Mouse (Mus musculus) cerebellum, postnatal 25 days (tissue): Measurements from ENCODE around the gene Eef1g.
A peak's percentile ranks its signal among the peaks of the same experiment; 100 is the strongest.

ENCODE experiments used
- DNase-seq, 2 experiments: peaks; one replicate each; pipeline ENCODE4 v3.0.0; 2021; ENCODE audit warnings: mixed read lengths in 2 of 2

The Eef1g gene

DNA sequence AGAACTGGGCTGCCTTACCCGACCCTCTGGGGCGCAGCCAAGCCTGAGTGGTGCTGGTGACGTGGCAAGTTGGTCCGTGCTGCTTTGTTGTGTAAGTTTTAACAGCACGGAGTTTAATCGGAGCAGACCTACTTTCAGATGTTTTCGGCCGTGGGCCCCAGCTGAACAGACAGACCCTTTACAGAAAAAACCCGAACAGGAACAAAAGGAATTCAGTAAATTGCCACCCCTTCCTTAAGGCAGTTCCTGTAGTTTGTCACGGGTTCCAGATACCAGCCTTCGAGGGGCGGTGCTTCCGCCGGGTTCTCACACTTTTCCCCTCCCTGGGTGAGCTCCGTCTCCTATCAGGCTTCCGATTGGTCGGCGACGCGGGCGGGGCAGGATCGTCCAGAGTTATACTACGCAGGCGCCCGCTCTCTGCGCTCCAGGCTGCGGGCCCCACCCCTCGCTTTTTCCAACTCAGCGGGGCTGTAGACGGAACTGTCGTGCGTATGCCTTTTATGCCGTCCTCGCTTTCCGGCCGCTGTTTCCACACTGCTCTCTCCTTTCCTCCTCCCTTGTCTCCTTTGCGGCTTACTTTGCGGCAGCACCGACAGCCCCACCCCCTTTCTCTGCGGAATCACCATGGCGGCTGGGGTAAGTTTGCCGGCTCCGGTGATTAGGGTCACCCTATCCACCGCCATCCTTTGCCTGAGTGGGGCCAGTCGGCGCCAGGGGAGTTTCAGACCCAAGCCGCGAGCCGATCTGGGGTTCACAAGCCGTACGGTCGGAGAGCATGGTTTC, at the start of gene Eef1g:
Gene Eef1g (plus strand): TSS at position 452 of the 783 bp plus-strand sequence.
- peak; percentile 97 to 99 for DNase-seq

DNA sequence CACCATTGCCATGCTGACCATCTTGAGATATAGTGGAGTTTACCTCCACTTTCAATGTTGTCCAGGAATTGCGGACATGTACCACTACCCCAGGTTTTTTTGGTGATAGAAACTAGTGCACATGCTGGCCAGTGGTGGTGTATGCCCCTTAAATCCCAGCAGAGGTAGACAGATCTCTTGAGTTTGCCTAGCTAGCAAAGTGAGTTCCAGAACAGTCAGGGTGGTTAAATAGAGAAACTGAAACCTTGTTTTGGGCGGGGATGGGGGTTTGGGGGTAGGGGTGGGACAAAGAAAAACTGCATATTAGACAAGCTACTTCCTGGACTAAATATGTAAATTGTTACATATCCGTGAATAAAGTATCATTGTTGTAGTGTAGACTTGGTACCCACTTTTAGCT, 47.8 kb upstream of the Eef1g start:
- no peak for DNase-seq

DNA sequence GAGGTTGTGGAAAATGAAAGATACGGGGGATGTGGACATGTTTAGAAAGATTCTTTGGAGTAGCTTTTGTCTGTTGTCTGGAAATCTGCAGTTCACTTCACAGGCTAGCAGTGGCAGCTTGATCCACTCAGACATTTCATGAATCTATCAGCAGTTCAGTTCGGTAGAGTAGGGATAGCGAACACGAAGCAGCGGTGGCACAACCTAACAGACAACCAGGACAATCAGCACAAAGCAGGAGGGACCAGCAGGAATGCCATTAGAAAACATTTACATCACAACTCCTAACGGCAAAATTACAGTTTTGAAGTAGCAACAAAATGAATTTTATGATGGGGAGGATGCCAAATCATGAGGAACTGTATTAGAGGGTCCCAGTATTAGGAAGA, 47.2 kb upstream of the Eef1g start:
- no peak for DNase-seq

DNA sequence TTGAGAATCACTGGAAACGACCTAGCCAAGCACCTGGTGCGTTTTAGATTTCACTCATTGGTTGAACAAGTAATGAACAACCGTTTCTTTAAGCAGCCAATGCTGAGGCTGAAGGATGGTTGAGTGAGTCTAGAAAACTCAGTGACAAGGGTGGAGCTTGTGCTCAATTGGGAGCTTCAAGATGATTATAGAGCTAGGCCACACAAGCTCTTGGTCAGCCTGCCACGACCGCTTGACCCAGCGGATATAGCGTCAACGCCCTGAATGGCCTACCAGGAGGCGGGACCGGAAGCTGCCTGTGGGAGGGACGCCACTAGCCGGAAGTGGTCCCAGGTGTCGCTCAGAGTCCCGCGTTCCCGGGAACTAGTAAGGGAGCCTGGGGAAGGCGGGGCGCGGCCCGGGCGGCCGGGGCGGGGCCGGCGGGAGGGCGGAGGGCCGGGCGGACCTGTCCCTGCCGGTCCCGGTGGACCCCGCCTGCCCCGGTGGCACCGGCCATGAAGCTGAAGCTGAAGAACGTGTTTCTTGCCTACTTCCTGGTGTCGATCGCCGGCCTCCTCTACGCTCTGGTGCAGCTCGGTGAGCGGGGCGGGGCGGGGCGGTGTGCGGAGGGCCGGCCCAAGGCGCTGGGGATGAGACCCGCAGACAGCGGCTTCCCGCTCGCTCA, 46.6 kb upstream of the Eef1g start, which contains the start of gene B3gat3:
Gene B3gat3 (plus strand): TSS at position 302 of the 664 bp plus-strand sequence.
- DNase-seq = peak; percentile 97

DNA sequence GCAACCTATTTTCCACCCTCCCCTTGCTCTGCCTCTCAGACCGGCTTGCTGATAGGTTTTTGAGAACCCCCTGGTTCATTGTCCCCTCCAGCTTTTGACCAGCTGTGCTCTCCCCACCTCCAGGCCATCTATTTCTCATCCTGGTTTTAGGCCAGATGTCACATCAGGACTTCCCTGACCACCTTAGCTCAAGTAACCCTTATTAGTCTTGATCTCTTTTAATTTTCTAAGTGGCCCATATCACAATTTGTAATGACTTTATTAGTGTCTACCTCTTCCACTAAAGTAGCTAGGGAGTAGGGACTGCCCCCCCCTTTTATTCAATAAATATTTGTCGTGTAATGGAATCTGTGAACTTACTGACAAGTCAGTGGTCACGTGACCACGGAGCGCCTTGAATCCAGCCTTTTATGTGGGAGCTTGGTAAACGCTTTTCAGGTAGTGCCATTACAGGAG, 46.0 kb upstream of the Eef1g start:
- peak in 1 of 2 experiments; percentile 50 for DNase-seq

DNA sequence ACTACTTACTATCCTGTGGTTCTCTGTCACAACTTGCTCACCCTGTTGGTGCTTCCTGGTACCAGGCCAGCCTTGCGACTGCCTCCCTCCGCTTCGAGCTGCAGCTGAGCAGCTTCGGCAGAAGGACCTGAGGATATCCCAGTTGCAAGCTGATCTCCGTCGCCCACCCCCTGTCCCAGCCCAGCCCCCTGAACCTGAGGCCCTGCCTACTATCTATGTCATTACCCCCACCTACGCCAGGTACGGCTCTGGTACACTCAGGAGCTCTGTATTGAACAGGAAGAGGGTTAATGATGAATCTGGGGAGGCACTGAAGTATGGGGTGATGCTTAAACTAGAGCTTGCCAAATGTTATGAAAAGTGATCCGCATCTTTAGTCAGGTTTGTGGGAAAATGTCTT, 45.1 kb upstream of the Eef1g start:
- no peak for DNase-seq

DNA sequence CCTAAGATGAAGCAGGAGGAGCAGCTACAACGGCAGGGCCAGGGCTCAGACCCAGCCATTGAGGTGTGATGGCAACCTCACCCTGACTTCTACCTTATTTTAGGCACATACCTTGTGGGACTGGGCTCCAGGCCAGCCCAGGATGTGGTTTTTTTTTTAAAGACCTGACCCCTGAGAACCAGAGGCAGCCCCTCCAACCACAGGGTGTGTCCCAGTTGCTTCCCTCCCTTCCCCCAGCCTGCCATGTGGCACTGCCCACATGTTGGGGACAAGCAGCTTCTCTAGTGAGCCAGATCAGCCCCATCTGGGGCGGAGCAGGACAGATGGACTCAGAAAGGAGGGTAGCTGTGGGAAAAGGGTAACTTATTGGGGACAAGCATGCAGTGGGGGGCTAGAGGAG, 40.1 kb upstream of the Eef1g start:
- no peak for DNase-seq

DNA sequence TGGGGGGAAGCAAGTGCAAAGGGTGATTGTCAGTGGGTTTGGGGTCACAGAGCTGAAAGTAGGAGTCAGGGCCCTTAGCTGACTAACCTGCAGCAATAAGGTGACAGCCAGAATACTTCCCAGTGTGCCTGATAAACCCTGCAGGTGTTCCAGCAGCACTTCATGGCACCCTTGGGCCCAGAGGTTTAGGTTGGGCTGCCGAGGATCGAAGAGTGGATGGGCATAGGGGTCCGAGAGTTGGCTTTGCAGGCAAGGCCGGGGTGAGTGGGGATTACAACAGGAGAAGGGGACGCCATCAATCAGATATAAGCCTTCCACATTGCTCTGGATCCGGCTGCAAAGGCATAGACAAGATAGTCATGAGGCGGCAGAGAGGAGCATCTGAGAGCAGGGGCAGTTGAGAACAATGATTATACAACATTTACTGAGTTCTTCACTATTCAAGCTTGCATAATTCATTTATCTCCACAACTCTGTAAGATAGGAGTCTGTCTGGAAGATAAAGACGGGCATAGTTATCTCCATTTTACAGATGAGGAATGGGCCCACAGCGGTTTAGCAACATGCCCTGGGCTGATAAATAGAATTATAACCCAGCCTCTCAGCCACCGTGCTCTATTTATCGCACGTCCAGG, 38.8 kb upstream of the Eef1g start:
- no peak for DNase-seq

DNA sequence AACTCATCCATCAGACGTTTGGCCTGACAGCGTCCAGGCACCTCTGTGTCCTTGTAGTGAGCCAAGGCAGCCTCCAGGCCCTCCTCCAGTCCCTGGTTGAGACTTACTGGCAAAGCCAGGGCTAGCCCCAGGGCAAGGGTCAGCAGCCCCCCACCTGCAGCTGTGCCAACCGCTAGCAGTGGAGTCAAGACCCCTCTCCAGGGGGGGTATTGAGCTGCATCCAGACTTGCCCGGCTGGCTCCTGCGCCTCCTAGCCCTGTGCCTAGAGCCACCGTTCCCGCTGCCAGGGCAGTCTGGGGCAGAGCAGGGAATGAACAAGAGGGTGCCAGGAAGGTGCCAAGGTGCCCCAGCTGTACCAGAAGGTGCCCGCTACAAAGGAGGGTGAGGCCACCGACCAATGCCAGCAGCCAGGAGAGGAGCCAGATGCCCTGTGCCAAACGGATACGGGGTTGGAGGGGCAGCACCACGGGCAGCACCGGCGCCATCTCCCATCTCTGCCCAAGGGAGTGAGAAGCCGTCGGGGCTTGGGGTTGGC, 38.1 kb upstream of the Eef1g start:
- DNase-seq = peak in 1 of 2 experiments; percentile 65

DNA sequence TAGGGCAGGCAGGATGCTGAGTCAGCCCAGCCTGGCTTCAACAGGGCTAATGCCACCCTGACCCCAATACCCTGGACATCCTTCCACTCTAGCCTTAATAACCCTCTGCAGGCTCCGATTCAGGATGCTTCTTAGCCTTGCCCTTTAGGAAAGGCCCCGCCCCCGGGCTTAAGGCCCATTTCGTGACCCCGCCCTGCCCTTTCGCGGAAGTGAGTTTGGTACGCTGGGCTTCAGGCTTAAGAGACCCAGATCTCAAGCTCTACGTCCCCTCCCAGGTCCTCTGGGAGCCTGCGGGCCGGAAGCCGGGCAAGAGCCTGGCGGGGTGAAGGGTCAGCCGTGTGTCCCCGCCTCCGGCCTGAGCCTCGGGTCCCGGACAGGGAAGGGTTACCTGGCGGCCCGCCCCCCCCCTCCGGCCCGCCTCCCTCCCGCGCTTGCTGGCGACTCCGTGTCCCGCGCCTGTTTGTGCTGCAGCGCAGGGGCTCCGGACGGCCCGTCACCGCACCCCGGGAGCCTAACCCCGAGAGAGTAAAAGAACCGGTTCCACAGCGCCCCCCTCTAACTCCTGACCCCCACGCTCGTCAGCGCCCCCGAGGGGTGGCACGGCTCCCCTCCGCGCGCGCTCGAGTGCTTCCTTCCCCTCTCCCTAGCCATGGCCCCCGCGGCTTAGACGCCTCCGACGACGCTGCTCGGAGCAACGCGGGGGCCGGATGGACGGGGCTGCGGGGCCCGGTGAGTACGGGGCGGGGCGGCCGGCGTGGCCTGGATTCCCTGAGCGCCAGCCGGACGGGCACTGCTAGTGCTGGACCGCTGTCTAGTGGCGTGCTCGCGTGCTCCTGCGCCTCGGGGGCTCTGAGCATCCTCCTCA, 37.4 kb upstream of the Eef1g start, which contains the start of the genes Rom1 and Eml3:
Gene Rom1 (minus strand): TSS at position 133 of the 865 bp plus-strand sequence.
Gene Eml3 (plus strand): TSS at position 329 of the 865 bp plus-strand sequence.
- DNase-seq = peak; percentile 77 to 80

DNA sequence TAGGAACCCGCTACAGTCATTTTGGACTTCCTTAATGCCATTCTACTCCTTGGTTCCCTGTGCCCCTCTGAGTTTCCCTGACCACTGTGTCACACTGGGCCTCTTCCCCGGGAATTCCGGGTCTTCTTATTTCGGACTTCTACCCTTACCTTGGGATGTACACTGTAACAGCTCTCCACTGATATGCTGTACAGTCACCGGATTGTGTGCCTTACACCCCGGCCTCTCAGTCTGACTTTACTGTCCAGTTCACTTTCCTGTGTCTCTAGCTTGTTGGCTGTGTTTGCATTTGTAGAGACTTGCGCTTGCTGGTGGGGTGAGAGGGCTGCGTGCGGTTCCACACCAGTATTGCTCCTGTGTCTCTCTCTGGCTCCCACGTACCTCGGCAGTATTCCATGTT, 36.7 kb upstream of the Eef1g start:
- DNase-seq = no peak

DNA sequence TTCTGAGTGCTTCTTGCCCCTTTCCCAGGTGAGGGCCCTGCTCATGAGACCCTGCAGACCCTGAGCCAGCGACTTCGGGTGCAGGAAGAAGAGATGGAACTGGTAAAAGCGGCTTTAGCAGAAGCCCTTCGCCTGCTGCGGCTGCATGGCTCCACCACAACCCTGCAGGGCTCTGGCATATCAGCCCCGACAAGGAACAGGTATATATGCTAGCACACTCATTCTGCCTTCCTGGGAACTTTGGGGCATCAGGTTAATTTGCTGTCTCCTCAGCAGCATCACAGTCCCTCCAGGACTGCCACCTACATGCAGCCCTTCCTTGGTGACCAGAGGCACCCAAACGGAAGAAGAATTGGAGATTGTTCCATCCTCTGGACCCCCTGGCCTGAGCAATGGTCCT, 36.1 kb upstream of the Eef1g start:
- DNase-seq = no peak

DNA sequence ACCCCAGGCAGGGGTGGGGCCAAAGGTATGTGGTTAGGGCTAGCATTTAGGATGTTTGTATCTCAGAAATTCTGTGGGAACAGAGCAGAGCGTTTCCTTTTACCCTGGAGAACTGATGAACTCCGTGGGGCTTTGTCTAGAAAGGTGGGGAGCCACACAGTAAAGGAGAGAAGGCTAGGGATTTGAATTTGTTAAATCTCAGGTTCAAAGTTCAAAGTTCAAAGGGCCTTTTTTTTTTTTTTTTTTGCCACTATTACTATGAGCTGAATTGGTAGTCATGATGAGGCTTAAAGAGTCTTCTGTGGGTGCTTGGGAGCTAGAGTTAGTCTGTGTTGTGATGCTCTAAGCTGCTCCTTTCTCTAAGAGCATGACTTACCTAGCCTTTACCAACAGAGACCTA, 30.1 kb upstream of the Eef1g start:
- no peak for DNase-seq

DNA sequence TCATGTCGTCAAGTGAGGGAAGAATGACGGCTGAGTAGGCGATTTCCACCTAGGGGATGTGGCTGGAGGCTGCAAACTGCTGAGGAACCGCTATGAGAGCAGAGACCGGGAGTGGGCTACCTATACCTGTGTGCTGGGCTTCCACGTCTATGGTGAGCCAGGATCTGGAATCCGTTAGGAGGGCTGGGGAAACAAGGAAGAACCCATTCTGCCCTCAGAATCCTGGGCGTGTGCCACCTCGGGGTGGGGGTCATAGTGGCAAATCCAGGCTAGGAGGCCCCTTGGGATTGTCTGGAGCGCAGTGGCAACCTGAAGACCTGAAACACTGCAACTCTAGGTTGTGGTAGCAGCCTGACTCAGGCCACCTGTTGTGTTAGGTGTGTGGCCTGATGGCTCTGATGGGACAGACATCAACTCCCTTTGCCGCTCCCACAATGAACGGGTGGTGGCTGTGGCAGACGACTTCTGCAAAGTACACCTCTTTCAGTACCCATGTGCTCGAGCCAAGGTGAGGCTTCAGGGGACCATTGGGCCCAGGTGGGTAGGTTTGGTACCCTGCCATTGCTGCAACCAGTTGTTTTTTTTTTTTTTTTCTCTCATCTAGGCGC, 26.2 kb upstream of the Eef1g start:
- DNase-seq = peak in 1 of 2 experiments; percentile 27

DNA sequence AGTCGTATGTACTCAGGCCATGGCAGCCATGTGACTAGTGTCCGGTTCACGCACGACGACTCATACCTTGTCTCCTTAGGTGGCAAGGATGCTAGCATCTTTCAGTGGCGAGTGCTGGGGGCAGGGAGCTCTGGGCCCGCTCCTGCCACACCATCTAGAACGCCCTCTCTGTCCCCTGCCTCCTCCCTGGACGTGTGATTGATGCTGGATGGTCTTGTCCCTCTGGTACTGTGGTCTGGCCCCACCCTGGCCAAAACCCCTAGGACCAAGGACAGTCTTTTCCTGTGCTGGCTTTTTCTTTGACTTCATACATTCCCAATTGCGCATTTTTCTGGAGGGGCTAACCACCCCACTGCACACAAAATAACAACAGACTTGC, 25.7 kb upstream of the Eef1g start:
- DNase-seq = no peak

DNA sequence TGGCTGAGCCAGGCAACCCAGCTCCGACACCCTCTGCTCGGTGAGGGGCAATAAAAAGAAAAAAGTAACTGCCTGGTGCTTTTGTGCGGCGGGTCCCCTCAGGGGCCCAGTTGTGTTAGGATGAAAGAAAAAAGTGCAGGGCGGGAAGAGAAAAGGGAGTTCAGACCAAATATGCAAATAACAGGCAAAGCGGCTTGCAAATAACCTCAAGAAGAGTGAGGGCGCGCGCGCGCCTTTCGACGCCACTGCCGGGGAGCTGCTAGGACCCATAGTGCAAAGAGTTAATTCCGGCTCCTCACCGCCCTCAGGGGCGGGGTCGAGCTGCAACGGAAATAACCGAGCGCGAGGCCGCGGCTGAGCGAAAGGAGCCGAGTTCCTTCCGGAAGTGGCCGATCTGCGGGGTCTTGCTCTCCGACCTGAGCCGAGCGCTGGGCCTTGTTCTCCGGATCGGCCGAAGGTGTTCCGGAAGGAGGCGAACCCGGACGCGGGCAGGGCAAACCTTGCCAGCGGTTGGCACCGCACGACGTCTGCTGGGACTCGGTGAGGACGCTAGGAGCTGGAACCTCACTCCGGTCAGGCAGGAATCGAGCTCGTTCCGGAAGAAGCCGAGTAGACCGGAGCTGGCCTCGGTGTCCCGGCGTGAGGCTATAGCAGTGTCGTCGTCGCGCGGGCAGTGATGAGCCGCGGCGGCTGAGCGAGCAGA, 25.2 kb upstream of the Eef1g start, which contains the start of gene Mta2:
Gene Mta2 (plus strand): TSS at position 361 of the 703 bp plus-strand sequence.
- DNase-seq = peak; percentile 99 to 100

DNA sequence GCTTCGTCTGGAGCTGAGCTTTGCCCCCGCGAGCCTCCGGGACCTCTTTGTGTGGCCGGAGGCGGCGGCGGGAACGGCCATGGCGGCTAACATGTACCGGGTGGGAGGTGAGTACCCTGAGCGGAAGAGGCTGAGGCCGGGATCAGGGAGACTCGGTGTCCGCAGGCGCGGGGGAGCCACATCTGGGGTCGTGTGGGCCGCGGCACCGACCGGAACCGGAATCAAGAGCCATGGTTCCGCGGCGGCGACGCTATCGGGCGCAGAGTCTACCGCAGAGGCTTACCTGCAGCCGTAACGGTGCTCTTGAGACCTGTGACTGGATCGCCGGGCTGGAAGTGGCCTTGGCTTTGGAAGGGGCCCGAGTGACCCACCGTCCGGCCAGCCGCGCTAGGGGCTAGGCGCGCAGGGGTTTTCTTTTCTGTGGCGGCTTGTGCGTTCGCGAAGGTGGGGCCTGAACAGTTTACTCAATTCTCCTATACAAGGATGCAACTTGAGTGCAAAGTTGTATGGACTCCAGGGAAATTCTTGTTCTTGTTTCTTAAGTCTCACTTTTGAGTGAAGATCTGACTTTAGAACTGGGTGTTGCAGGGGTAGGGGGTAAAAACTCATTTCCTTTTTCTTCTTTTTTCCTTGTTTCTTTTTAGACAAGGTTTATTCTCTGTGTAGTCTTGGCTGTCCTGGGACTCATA, 24.4 kb upstream of the Eef1g start:
- DNase-seq = peak in 1 of 2 experiments; percentile 74

DNA sequence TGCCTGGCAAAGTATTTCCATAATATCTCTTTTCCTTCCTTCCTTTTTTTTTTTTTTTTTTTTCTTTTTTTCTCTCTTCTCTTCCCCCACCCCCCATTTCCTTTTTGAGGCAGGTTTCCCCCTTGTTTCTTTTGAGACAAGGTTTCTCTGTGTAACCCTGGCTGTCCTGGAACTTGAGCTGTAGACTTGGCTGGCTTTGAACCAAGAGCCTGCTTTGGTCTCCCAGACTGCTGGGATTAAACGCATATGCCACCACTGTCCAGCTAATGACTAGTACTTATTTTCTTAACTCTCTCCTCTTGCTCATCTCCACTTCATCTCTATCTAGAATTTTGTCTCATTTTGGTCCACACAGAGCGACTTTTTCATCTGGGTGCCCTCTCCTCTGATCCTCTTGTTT, 23.8 kb upstream of the Eef1g start:
- DNase-seq = no peak

DNA sequence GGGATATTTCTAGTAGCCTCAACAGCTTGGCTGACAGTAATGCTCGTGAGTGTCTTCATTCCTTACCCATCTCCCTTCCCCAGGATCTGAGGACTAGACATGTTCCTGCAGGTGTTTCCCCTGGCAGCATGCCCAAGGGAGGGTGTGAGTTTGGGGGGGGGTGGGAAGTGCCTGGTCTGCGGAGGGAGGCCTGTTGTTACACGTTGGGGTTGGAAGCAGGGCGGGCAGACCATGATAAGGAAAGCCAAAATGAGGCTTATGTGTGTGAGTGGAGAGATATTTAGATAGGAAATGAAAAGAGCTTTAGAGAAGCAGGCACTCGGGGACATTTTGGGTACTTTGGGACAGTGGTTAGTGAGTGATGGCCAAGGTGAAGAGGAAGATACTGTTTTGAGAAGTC, 22.8 kb upstream of the Eef1g start:
- no peak for DNase-seq

DNA sequence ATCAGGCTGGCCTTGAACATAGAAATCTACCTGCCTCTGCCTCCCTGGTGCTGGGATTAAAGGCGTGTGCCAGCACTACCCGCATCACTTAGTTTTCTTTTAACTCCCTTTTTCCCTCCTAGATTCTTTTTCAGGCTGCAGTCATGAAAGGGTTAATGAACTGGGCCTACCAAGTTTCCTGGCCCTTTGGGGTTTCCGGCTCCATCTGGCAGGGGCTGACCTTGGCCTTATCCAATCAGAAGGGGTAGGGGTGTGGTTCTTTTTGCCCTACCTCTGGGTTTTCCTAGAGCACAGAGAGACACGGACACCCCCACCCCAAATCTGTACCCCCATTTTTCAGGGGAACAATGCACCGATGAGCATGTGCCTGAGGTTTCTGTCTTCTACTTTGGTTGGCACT, 22.1 kb upstream of the Eef1g start:
- peak; percentile 32 to 65 for DNase-seq
